Mouse (Mus musculus): ENCODE data around the gene Fhit.

DNA sequence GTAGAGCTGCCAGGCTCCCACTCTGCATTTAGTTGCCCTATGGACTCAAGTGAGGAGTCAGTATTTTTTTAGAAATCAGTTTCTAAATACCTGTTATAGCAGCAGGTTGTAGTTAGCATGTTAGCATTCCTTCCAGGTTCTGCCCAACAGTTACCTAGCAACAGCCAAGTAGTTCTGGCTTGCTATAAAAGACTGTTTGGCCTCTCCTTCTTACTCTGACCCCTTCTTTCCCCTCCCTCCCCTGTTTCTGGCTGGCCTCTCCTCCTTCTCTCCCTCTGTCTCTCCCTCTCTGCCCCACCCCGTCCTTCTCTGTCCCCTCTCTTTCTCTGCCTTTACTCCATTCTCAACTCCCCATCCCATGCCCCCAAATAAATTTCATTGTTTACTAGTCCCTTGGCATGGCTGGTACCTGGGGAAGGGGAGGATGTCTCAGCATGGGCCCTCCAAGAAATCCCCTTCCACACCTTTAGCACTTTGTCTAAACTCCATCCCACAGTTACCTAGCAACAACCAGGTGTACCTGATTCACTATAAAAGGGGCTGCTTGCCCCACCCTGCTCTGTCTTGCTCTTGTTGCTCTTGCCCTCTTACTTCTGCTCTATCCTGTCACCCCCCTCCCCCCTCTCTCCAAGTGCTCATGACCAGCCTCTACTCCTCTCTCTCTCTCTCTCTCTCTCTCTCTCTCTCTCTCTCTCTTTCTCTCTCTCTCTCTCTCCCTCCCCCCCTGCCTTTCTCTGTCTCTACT is 1527.4 kb downstream of the Fhit start:
- no peak for TF ChIP-seq CTCF (IDR thresholded peaks at IDR 0.05; ENCODE audit: insufficient read depth, low read length)
- TF ChIP-seq POLR2A (IDR thresholded peaks at IDR 0.05; ENCODE audit: borderline replicate concordance, extremely low read depth, low read depth, low read length), result no peak
